Mouse (Mus musculus) heart, postnatal 0 days (tissue): ENCODE results near the gene Kcnq4.

Experiments
- CTCF ChIP-seq: IDR thresholded peaks from 2 replicates; pipeline ENCODE4 v1.5.1; 2016; ENCODE audit warnings: antibody characterized with exemption, control low read depth, low read depth
- EP300 ChIP-seq: IDR thresholded peaks from 2 replicates; pipeline ENCODE4 v1.6.1; 2016; ENCODE audit warnings: antibody characterized with exemption, low read depth

GRCm38 (mm10) chr4:120701180-120701579, 47.2 kb downstream of the Kcnq4 start:
- no peak for TF ChIP-seq CTCF
- TF ChIP-seq EP300 = no peak
